Mouse (Mus musculus) cerebellum, adult 18-20 months (tissue): ENCODE data around the gene Tmem131.

ENCODE experiments used
- DNase-seq, 2 experiments: peaks; one replicate each; pipeline ENCODE4 v3.0.0; 2021

Gene Tmem131

DNA sequence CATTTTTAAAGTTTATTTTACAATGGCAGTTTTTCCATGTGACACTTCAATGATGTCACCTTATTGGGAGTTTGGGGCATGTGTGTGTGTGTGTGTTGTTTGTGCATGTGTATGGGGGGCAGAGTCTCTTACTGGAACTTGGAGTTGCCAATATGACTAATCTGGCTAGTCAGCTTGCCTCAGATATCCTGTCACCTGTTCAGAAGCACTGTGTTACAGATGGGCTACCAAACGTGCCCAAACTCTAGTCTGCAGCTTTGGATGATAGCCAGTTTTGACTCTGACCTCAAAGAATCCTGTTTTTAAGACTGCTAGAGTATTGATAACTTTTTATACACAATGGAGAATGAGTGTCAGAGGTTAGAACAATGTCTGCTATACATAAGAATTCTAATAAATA is 64.3 kb downstream of the Tmem131 start:
- DNase-seq: peak; percentile 45 to 60

DNA sequence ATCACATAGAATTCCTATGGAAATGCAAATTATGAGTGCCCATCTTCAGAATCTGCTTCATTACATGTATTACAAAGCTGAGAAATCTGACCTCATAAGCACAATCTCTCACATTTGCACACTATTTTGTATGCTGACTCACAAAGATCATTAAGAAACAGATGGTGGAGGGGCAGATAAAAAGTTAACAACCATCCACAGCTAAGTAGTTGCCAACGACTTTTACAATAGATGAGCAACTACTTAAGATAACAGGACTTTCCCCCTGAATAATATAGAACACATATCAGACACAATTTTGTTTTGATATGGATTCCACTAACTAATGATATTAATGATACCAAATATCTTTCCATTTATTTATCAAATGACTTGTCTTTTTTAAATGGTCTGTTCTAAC is 66.3 kb downstream of the Tmem131 start:
- DNase-seq: no peak

DNA sequence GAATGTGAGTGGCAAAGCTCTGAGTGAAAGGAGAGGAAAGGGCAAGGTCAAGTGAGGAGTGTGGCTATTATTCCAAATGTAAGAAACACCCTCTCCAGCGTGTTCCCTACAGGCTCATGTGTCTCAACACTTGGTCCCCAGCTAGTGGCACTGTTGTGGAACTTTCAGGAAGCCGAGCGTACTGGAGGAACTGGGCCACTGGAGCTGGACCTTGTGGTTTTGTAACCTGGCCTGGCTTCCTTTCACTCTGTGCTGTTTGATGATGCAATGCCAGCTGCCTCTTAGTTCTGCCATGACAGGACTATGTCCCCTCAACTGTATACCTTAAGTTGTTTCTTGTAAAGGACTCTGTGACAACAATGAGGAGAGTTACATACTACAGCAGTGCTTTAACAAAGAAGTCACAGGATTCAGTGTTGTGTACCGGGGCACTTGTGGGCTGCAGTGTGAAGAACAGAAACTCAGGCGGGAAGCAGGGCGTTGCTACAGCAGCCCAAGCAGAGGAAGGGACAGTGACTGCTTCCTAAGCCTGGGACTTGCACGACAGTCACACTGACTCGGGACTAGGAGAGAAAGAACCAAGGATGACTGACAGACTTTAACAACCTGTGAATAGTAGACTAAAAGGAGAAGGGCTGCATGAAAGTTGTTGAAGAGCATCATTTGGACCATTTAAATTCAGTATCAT is 68.4 kb downstream of the Tmem131 start:
- peak in 1 of 2 experiments; percentile 16 for DNase-seq

GRCm38 (mm10) chr1:36871238-36871637 is 72.2 kb downstream of the Tmem131 start:
- no peak for DNase-seq

DNA sequence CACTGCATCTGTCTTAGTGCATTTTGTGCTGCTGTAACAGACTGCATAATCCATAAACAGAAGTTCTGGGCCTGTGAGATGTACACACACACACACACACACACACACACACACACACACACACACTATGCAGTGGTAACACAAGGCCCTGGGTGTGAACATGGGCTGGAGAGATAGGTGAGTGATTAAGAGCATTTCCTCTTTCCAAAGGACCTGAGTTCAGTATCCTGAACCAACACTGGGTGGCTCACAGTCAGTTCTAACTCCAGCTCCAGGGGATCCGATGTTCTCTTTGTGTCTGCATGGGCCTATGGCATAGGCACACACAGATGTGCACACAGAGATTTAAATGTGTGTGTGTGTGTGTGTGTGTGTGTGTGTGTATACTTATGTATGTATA is 72.9 kb downstream of the Tmem131 start:
- no peak for DNase-seq

GRCm38 (mm10) chr1:36864757-36865156 is 78.7 kb downstream of the Tmem131 start:
- peak; percentile 58 for DNase-seq

- no peak for DNase-seq
Measured at GRCm38 (mm10) chr1:36861775-36862174, 81.7 kb downstream of the Tmem131 start.

- DNase-seq: no peak
Measured at GRCm38 (mm10) chr1:36860876-36861275, 82.6 kb downstream of the Tmem131 start.

- DNase-seq: no peak
Measured at GRCm38 (mm10) chr1:36860431-36860849, 83.0 kb downstream of the Tmem131 start.

DNA sequence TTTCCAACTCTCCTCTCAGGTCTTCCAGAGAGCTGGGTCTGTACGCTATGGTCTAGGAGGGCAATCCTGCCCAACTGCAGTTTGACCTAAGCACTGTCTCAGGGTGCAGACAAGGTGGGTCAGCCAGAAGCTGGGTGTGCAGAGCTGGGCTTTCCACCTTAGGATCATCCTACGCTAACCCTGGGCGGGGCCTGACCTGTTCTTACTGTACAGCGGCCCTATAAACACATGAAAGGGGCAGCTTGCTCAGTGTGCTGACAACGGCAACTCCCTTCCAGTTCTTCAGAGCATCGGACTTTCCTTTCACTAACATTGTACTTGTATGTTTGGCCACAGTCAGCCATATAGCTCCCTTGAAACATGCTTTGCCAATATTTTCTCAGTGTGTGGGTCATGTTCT is 86.4 kb downstream of the Tmem131 start:
- DNase-seq: no peak

GRCm38 (mm10) chr1:36854198-36854765 is 89.2 kb downstream of the Tmem131 start:
- DNase-seq: no peak

GRCm38 (mm10) chr1:36852085-36852484 is 91.4 kb downstream of the Tmem131 start:
- no peak for DNase-seq

DNA sequence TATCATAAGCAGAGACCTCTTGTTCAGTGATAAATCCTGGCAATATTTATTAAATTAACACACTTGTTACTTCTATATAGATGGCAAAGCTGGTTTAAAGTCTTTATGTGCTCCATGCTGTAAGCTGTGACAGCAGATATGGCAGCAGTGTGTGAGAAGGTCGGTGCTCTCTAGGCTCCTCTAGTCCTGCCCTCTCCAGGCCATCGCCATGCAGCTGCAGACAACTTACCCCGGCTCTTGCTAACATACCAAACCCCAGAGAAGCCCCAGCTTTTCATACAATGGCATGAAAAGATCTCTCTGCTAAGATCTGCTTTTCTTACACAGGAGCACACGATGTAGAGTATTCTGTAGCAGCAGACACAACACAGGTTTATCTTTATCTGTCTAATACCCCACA is 92.1 kb downstream of the Tmem131 start:
- no peak for DNase-seq

GRCm38 (mm10) chr1:36848036-36848435 is 95.4 kb downstream of the Tmem131 start:
- DNase-seq: no peak

GRCm38 (mm10) chr1:36847276-36847675 is 96.2 kb downstream of the Tmem131 start:
- DNase-seq: no peak

- DNase-seq: no peak
Measured at GRCm38 (mm10) chr1:36845031-36845430, 98.4 kb downstream of the Tmem131 start.

- no peak for DNase-seq
Measured at GRCm38 (mm10) chr1:36841806-36842205, 101.7 kb downstream of the Tmem131 start.

GRCm38 (mm10) chr1:36840959-36841358 is 102.5 kb downstream of the Tmem131 start:
- no peak for DNase-seq

- DNase-seq: no peak
Measured at GRCm38 (mm10) chr1:36839858-36840257, 103.6 kb downstream of the Tmem131 start.

DNA sequence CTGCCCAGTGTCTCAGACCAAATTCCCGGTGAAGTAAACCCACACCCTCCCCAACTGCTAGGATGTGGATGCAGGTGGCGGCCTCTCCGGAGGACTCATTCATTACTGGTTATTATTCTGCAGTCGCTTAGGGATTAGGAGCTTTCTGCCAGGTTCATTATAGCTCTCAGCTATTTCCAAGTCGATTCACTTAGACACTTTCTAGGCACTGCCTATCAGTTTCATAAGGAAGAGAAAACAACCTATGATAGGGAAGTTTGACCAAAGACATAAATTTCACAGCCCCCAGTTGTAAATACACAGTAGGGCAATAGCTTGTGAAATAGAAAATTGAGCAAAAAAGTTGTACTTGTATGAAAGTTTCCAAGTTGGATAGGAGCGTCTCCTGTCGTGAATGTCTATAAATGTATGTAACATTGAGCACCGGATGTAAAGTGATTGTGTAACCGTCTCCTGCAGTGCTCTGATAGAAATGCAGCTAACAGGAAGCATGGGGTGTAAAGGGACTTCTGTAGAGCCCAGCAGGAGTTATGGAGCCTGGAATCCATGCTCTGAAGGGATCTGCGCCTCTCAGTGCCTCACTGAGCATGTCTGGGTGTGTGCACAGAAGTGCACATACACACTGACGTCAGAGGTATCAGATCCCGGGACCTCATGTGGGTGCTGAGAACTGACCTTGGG is 107.1 kb downstream of the Tmem131 start:
- DNase-seq: no peak

DNA sequence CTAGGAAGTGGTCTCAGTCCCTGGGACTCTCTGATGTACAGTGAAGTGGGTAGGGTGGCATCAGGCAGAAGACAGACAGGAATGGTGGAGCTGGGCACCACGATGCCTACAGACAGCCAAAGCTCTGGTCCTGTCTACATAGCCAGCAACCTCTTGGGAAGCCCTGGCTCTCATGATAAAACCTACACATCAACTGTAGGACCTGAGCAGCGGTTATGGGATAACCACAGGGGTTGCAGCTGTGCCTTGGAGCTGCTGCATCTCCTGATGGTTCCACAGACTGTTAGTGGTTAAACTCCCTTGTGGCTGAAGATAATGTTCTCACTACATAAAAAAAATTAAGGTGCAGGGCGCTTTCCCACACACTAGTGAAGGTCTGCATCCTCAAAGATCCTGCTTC is 107.9 kb downstream of the Tmem131 start:
- no peak for DNase-seq

- no peak for DNase-seq
Measured at GRCm38 (mm10) chr1:36834090-36834489, 109.4 kb downstream of the Tmem131 start.

DNA sequence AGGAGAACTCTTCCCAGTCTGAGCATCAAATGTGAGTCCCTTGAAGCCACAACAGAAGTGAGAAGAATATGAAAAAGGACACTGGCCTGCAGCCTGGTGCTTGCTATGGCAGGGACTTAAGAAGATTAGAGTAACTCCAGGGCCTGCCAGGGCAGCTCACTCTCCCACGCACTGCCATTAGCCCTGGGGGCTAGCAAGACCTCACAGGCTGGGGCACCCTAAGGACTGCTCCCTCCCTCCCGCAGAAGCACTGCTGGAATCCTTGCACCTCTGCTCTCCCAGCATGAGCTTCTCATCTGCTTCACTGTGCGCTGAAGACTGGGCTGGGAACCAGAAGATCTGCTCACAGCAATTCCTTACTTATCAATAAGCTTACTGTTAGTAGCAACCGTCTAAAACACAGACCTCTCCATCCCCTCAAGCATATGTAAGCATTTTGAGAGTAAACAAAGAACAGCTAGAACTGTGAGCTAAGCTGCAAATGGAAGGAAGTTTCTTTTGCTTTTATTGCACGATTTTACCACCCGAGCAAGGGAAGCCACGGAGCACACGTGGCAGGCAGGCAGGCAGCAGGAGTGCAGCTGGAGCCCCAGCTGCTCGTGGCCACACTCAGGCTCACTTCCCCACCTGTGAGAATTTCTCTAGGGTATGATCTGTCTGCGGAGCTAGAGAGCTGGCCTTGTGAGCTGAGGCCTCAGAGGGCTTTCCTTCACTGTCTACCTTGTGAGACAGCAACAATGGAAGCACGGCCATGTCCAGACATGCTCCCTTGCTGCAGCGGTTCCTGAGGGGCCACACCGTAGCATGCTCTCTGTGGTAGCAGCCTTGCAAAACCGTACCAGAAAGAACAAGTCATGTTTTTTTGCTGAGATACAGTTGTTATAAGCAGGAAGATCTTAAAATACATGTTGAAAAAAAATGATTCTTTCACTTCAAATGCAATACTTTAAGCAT is 112.3 kb downstream of the Tmem131 start:
- DNase-seq: no peak
